Mouse (Mus musculus) brain, embryonic 14.5 days (tissue): ENCODE results near the gene Eml1. TPM values are rescaled to one million over a fixed set of nuclear protein-coding genes. Genes with fewer than 3 reads are reported as not detected.
A peak's percentile ranks its signal among the peaks of the same experiment; 100 is the strongest.

Experiments used
- DNase-seq: peaks from one replicate; pipeline ENCODE4 v3.0.0-alpha.2; 2011; ENCODE audit warnings: low read depth
- CTCF ChIP-seq: fragments of 200-500 bp; IDR thresholded peaks from 2 replicates; pipeline ENCODE4 v1.5.1; 2012; ENCODE audit warnings: inconsistent platforms, mild to moderate bottlenecking, moderate library complexity, borderline replicate concordance; ENCODE audit not compliant: insufficient read depth, insufficient read length; ENCODE audit errors: extremely low read depth
- POLR2A ChIP-seq: fragments of 200-500 bp; IDR thresholded peaks from 2 replicates; pipeline ENCODE4 v1.6.1; 2012; ENCODE audit warnings: mild to moderate bottlenecking, inconsistent platforms, borderline replicate concordance; ENCODE audit not compliant: poor library complexity, insufficient read depth, insufficient read length, severe bottlenecking; ENCODE audit errors: extremely low read depth
- polyA plus RNA-seq: library from polyadenylated mRNA; depleted of rRNA; stranded (reverse); fragments of >200 nt; gene quantifications from 2 replicates; pipeline ENCODE4 v1.2.3, GENCODE M21; 2012

Gene Eml1
- polyA plus RNA-seq, 1 experiment, result 45.6 TPM

DNA sequence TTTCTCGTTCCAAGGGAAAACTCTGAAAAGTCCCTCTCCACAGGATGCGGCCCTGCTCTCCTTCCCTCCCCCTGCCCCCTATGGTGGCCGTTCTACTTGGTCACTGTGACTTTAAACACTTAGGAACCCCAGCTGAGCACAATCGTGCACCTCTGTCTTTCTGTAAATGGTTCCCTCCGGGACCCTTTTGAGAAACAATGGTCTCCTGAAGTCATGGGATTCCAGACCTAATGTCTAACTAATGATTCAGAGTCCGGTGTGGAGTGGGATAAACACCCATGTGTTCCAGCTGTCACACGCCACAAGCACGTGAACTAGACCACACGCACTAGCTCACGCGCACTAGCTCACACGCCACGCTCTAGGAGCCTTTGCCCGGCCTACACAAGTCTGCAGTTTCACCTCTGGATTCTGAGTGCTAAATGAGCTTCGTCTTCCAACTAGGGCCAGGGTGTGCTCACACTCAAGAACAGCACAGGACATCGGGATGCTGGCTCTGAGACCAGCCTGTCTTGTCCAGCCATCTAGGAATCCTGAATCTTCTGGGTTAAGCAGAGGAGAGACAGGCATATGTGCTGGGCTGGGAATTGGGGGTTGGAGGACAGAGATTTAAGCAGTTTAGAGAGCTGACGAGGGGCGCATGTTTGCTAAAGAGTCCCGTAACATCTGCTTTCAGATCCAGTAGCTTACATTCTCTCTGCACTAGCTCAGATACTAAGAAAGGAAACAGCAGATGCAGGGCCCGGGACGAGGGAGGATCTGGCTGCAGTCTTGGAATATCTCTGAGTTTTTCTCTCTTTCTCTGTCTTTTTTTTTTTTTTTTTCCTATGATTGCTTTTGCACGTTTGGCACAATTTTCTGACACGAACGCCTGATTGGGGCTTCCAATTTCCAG lies 65.5 kb downstream of the Eml1 start:
- peak; percentile 46 for DNase-seq
- TF ChIP-seq POLR2A (no peak), CTCF (no peak)

GRCm38 (mm10) chr12:108437446-108437845 lies 66.7 kb downstream of the Eml1 start:
- no peak for DNase-seq
- TF ChIP-seq POLR2A (no peak), CTCF (no peak)

DNA sequence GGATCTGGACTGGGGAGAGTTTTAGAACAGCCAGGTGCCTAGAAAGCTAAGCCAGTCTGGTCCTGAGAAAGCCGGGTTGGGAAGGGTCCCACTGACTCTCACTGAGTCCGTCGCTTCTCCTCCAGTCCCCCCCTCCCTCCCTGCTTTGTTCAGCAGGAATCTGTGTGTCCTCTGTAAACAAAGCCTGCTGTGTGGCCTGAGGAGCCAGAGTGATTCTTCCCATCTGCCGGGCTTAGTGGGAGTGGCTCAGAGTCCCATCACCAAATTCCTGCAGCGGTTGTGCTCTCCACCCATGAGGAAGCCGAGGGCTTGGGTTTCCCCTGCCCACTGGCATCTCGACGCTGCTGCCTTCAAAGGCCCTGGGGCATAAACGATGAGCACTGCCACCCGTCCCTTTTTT lies 72.5 kb downstream of the Eml1 start:
- TF ChIP-seq CTCF (no peak), POLR2A (no peak)
- DNase-seq, result peak; percentile 56

GRCm38 (mm10) chr12:108443708-108444107 lies 73.0 kb downstream of the Eml1 start:
- TF ChIP-seq CTCF, result no peak
- no peak for TF ChIP-seq POLR2A
- DNase-seq, result no peak

GRCm38 (mm10) chr12:108444166-108445115 lies 73.7 kb downstream of the Eml1 start:
- TF ChIP-seq CTCF, result no peak
- TF ChIP-seq POLR2A, result no peak
- peak; percentile 75 for DNase-seq

- no peak for DNase-seq
- TF ChIP-seq CTCF (no peak), POLR2A (no peak)
Observed at GRCm38 (mm10) chr12:108446721-108447120, 76.0 kb downstream of the Eml1 start.

- no peak for DNase-seq
- no peak for TF ChIP-seq CTCF
- TF ChIP-seq POLR2A, result no peak
Observed at GRCm38 (mm10) chr12:108448396-108448795, 77.6 kb downstream of the Eml1 start.

GRCm38 (mm10) chr12:108449935-108450334 lies 79.2 kb downstream of the Eml1 start:
- no peak for DNase-seq
- no peak for TF ChIP-seq POLR2A
- TF ChIP-seq CTCF, result no peak

DNA sequence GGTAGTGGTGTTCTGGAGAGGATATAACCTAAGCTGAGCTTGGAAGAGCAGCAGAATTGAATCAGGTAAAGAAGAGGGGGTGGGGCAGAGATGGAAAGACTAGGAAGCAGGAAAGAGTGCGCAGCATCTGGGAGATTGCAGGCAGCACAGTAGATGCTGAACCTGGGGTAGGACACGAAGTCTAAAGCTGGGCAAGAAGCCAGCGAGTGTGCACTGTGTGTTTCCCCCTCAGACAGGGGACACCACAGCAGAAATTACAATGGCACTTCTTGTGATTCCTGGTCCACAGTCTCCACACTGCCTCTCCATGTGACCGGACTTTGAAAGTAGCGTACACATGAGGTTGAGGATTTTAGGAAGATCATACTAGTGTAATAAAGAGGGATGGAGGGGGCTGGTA lies 79.8 kb downstream of the Eml1 start:
- DNase-seq, result peak; percentile 47
- no peak for TF ChIP-seq CTCF
- no peak for TF ChIP-seq POLR2A

DNA sequence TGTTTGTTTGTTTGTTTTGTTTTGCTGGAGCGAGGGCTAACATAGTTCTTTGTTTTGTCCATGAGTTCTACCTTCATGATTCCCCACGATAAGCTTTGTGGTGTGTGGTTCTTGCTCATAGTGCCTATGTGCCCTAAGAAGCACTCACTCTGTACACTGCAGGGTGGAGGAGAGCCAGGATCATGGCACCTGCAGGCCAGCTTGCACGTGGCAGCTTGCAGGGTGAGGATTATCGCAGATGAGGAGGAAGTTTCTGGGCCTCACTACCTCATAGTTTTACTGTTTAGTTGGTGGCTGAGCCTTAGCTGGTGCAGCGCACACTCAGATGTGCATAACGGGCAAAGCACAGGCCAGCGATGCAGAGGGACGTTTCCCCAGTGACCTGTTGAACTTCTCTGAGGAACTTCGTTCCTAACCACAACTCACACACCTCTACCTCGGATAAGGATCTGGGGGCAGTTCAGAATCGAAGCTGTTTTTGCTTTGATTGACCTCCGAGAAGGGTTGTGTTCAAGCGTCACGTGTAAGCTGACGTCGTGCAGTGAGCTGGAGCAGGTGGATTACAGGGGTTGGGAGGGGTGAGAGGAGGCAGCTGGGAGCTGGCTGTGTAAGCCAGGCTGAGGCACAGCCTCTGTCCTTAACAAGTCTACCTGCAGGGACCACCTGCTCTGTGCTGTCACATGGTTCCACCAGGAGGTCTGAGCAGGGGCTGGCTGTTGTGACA lies 81.6 kb downstream of the Eml1 start:
- peak; percentile 42 for DNase-seq
- TF ChIP-seq POLR2A (no peak), CTCF (no peak)

DNA sequence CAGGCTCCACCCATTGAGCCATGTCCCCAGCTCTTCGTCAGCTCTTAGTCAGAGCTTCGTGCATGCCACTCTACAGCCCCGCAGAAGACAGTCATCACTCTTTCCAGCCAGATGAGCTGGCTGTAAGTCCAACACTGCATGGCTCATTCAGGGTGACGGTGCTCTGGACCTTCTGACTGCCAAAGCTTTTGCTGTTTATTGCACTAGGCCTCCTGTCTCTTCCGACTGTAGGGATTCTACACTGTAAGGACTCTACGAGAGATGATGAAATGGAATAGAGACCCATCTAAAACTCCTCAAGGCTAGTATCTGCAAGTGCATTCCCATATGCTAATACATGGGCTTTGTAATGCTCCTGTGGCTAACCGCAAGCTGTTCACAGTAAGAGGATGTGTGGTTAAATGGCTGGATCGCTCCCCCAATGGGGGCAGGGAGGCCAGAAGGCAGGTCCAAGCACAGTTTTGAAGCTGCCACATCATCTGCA lies 82.8 kb downstream of the Eml1 start:
- no peak for DNase-seq
- TF ChIP-seq CTCF (no peak), POLR2A (no peak)

- TF ChIP-seq CTCF, result no peak
- no peak for TF ChIP-seq POLR2A
- peak; percentile 73 for DNase-seq
Observed at GRCm38 (mm10) chr12:108455004-108455403, 84.2 kb downstream of the Eml1 start.

- DNase-seq, result no peak
Observed at GRCm38 (mm10) chr12:108472898-108473297, 102.1 kb downstream of the Eml1 start.

DNA sequence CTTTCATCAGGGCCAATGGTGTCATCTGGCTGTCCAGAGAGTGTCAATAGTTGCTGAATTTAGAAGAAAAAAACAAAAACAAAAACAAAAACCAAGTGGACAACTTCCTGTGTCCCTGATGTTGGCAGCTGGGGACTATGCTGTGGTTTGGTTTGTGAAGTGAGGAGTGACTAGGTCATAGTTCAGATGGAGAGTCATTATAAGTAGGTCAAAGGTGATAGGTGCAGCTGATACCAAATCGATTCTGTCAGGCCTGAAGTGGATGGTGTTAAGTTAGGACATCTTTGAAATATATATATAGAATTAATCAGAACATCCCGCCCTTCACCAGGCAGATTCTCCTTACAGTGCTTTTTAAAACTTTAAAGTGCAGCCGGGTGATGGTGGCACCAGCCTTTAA lies 103.7 kb downstream of the Eml1 start:
- TF ChIP-seq POLR2A, result no peak
- no peak for DNase-seq

More at GRCm38 (mm10) chr12:108472898-108473297, 102.1 kb downstream of the Eml1 start:
- no peak for TF ChIP-seq POLR2A
- TF ChIP-seq CTCF, result no peak
